Mouse (Mus musculus): ENCODE results near the gene Nog.

DNA sequence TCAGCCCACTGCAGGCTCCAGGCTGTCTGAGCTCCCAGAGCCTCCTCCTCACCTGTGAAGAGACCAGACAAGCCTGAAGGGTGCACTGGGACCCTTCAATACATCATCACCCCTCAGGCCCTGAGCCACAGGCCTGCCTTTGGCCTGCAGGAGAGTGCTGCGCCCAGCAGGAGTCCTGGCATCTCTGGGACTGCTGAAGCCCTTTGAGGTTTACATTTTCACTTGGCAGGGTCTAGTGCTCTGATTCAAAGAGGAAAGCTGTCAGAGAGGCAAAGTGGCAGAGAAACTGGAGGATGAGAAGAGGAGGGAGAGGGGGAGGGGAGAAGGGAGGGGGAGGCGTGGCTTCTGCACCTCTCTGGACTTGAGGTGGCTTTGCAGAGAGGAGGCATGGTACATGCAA is 44.2 kb downstream of the Nog start:
- TF ChIP-seq CTCF (IDR thresholded peaks at IDR 0.05; ENCODE audit: low read depth) = no peak
- no peak for TF ChIP-seq EP300 (IDR thresholded peaks at IDR 0.05; ENCODE audit: low read depth)
